Mouse (Mus musculus) C2C12 (cell line): ENCODE results near the gene BC035947.

Experiments used
- CEBPB ChIP-seq: IDR thresholded peaks from one replicate; pipeline ENCODE4 v1.6.1; 2011; ENCODE audit warnings: low read depth, mild to moderate bottlenecking, control low read depth, moderate library complexity
- CTCF ChIP-seq: IDR thresholded peaks from one replicate; pipeline ENCODE4 v1.5.1; 2011; ENCODE audit not compliant: control insufficient read depth, insufficient read depth, insufficient read length
- MAX ChIP-seq: IDR thresholded peaks from one replicate; pipeline ENCODE4 v1.6.1; 2011; ENCODE audit warnings: mild to moderate bottlenecking, control low read depth
- USF1 ChIP-seq: IDR thresholded peaks from one replicate; pipeline ENCODE4 v1.6.1; 2011; ENCODE audit warnings: low read depth, mild to moderate bottlenecking, control low read depth, moderate library complexity

GRCm38 (mm10) chr1:78529011-78529410 is 17.1 kb upstream of the BC035947 start:
- TF ChIP-seq CTCF (no peak), USF1 (no peak), MAX (no peak), CEBPB (no peak)
